Mouse (Mus musculus) limb, embryonic 14.5 days (tissue): ENCODE measurements around the gene Fry. TPM values are rescaled to one million over a fixed set of nuclear protein-coding genes. Genes with fewer than 3 reads are reported as not detected.

Source experiments
- ATAC-seq: fragments of 200-750 bp; cut with Nextera tagmentation; 2 replicates; pipeline ENCODE4 v1.8.0; 2017; ENCODE audit warnings: low read depth, moderate number of reproducible peaks, moderate TSS enrichment; ENCODE audit not compliant: low FRiP score
- DNase-seq: peaks from one replicate; pipeline ENCODE4 v3.0.0-alpha.2; 2015; ENCODE audit warnings: low spot score
- H3K27ac ChIP-seq: fragments of 300-500 bp; sonication (generic); replicated peaks from 2 replicates; pipeline ENCODE4 v1.5.1; 2014; ENCODE audit warnings: low read depth, mild to moderate bottlenecking, low read length, moderate library complexity, mixed read lengths
- H3K27me3 ChIP-seq: fragments of 300-500 bp; sonication (generic); 2 replicates; pipeline ENCODE4 v1.6.1; 2014; ENCODE audit warnings: low read length, mixed read lengths; ENCODE audit not compliant: control insufficient read depth, insufficient read depth
- H3K36me3 ChIP-seq: fragments of 300-500 bp; sonication (generic); 2 replicates; pipeline ENCODE4 v1.6.1; 2014; ENCODE audit warnings: mild to moderate bottlenecking, low read length, moderate library complexity, mixed read lengths; ENCODE audit not compliant: control insufficient read depth, insufficient read depth
- H3K4me1 ChIP-seq: fragments of 300-500 bp; sonication (generic); 2 replicates; pipeline ENCODE4 v1.6.1; 2014; ENCODE audit warnings: antibody characterized with exemption, low read length, mixed read lengths; ENCODE audit not compliant: control insufficient read depth, insufficient read depth
- H3K4me2 ChIP-seq: fragments of 300-500 bp; sonication (generic); replicated peaks from 2 replicates; pipeline ENCODE4 v1.6.1; 2014; ENCODE audit warnings: low read depth, mild to moderate bottlenecking, low read length, moderate library complexity; ENCODE audit not compliant: severe bottlenecking
- H3K4me3 ChIP-seq: fragments of 300-500 bp; sonication (generic); replicated peaks from 2 replicates; pipeline ENCODE4 v1.5.1; 2014; ENCODE audit warnings: low read length
- H3K9ac ChIP-seq: fragments of 300-500 bp; sonication (generic); 2 replicates; pipeline ENCODE4 v1.6.1; 2014; ENCODE audit warnings: mild to moderate bottlenecking, low read depth, low read length, moderate library complexity; ENCODE audit not compliant: severe bottlenecking
- H3K9me3 ChIP-seq: fragments of 300-500 bp; sonication (generic); 2 replicates; pipeline ENCODE4 v1.6.1; 2016; ENCODE audit warnings: low read length; ENCODE audit not compliant: control insufficient read depth
- POLR2A ChIP-seq: fragments of 200-500 bp; IDR thresholded peaks from 2 replicates; pipeline ENCODE4 v1.8.0; 2012; ENCODE audit warnings: inconsistent platforms, mild to moderate bottlenecking, moderate library complexity, borderline replicate concordance; ENCODE audit not compliant: insufficient read depth, insufficient read length; ENCODE audit errors: extremely low read depth
- WGBS: fragments of 180-500 bp; shearing (Covaris S2); extraction: QIAGEN DNeasy Blood & Tissue Kit; methylation state at CpG from one replicate; pipeline ENCODE4 v1.1.7; 2014; 5-methylcytosine and 5-hydroxymethylcytosine counted together
- polyA plus RNA-seq, 2 experiments: library from polyadenylated mRNA; depleted of rRNA in 1 of 2; stranded (reverse) in 1 of 2; unstranded in 1 of 2; fragments of >200 nt; fragmentation: Nextera tagmentation in 1 of 2; extraction: Ambion mirVana in 1 of 2; gene quantifications; 2 replicates each; pipeline versions ENCODE4 v1.2.1 to v1.2.3; 2012 to 2014

Fry gene
- polyA plus RNA-seq, 2 experiments = 10.0 to 13.5 TPM

DNA sequence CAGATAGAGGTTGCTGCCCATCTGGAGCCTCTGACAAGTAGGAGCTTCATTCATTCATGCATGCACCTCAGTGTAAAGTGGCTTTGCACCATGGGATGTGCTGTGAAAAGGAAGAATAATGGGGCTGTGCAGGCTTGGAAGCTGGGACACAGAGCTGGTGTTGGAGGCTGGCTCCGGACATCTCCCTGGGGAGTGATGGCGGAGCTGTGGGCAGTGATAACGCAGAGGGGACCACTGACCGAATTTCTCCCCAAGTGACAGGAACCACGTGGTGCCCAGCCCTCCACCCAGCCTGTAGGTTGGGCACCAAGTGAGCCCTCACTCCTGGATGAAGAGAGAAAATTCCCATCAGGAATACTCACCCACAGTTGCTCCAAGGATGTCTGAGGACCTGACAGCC is 207.0 kb downstream of the Fry start:
- ATAC-seq (no peak), DNase-seq (no peak)
- H3K4me1 ChIP-seq = no peaks in the 10 kb centered on the region
- no peaks in the 10 kb centered on the region for H3K27me3 ChIP-seq
- 72% methylated on average over 5 of the region's 5 CpGs for WGBS
- no peak overlapping the region for H3K4me3 ChIP-seq
- no peaks in the 10 kb centered on the region for H3K9me3 ChIP-seq
- H3K4me2 ChIP-seq = no peak overlapping the region
- no peak overlapping the region for H3K9ac ChIP-seq
- H3K36me3 ChIP-seq = no peaks in the 10 kb centered on the region
- H3K27ac ChIP-seq = no peak overlapping the region
- no peak for TF ChIP-seq POLR2A

DNA sequence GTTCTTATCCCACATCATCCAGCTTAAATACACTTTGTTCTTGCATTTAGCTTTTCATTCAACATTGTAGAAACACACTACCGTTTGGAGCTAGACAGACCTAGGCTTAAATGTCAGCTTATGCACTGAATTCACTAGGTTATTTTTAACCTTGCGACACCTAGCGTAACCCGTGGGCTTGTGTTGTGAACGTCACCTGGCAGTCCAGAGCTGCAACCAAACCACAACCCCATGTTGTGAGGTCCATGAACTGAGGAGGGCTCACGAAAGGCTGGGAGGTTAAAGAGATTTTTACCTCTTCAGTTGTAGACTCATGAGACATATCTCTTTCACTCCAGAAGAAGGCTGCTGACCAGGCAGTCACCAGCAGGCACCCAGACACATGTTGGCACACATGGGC is 210.2 kb downstream of the Fry start:
- H3K9me3 ChIP-seq = no peaks in the 10 kb centered on the region
- ATAC-seq (no peak), DNase-seq (no peak)
- H3K9ac ChIP-seq = no peak overlapping the region
- 86% methylated on average over 6 of the region's 6 CpGs for WGBS
- H3K4me3 ChIP-seq = no peak overlapping the region
- H3K4me1 ChIP-seq = no peaks in the 10 kb centered on the region
- H3K27ac ChIP-seq = no peak overlapping the region
- H3K36me3 ChIP-seq = no peaks in the 10 kb centered on the region
- H3K27me3 ChIP-seq = no peaks in the 10 kb centered on the region
- no peak overlapping the region for H3K4me2 ChIP-seq
- TF ChIP-seq POLR2A = no peak

DNA sequence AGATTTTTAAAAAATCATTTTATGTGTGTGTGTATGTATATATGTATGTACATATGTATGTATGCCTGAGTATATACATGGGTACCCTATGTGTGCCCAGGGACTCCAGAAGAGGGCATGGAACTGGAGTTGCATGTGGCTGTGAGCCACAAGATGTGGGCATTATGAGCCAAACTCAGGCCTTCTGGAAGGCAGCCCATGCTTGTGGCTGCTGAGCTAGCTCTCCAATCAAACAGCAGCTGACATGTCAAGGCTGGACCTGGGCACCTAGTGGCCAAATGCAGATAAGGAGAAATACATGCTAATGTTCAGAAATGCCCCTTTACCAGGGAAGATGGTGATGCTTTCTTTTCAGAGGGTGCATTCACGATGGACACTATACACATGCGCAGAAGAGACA is 213.4 kb downstream of the Fry start:
- H3K9me3 ChIP-seq = no peaks in the 10 kb centered on the region
- 76% methylated on average over 2 of the region's 2 CpGs for WGBS

DNA sequence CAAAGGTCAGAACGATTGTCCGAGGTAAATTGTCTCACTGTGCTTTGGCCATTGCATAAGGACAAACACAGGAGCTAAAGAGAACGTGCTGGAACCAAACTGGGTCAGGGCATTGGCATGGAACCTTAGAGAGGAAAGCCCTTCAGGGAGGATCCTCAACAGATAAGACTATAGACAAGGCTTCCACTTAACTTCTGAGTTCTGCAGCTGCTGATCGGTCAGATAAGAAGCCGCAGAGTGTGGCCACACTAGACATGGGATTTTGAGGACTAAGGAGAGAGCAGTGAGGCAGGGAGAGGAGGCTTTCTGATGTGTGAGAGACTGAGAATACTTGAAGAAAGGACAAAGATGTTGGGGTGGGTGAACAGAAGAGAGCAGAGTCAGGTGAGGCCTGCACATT is 214.4 kb downstream of the Fry start:
- no peak overlapping the region for H3K4me2 ChIP-seq
- no peaks in the 10 kb centered on the region for H3K27me3 ChIP-seq
- ATAC-seq = no peak
- H3K4me1 ChIP-seq = no peaks in the 10 kb centered on the region; the same call in 1 of the 2 replicates
- TF ChIP-seq POLR2A = no peak
- H3K9ac ChIP-seq = no peak overlapping the region
- 88% methylated on average over 5 of the region's 5 CpGs for WGBS
- H3K4me3 ChIP-seq = no peak overlapping the region
- no peaks in the 10 kb centered on the region for H3K9me3 ChIP-seq
- DNase-seq = no peak
- H3K36me3 ChIP-seq = no peaks in the 10 kb centered on the region
- H3K27ac ChIP-seq = no peak overlapping the region

More for the DNA sequence above, 213.4 kb downstream of the Fry start:
- no peak for DNase-seq
- no peak for TF ChIP-seq POLR2A
- no peaks in the 10 kb centered on the region for H3K27me3 ChIP-seq
- H3K4me3 ChIP-seq = no peak overlapping the region
- H3K27ac ChIP-seq = no peak overlapping the region
- H3K4me1 ChIP-seq = no peaks in the 10 kb centered on the region; the same call in 1 of the 2 replicates
- no peak overlapping the region for H3K4me2 ChIP-seq
- ATAC-seq = no peak
- H3K9ac ChIP-seq = no peak overlapping the region
- H3K36me3 ChIP-seq = no peaks in the 10 kb centered on the region

DNA sequence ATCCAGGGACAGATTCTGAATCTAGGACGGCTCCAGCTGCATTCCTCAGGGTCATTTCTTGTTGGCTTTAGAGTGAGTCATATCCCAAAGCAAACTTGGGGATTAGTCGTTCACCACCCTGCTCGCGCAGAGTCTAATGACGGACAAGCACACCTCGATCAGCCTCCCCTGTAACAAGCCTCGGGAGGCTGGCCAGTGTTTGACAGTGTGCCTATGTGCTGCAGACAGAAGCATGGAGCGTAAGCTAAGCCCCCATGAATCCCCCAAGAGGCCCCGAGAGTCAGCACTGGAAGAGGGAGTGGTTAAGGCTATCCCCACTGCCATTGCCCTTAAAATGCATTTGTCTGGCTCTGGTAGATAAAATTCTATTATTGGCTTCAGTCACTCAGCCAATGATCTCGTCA is 214.9 kb downstream of the Fry start:
- H3K4me3 ChIP-seq = no peak overlapping the region
- no peaks in the 10 kb centered on the region; the same call in 1 of the 2 replicates for H3K4me1 ChIP-seq
- no peak overlapping the region for H3K9ac ChIP-seq
- no peak for TF ChIP-seq POLR2A
- no peaks in the 10 kb centered on the region for H3K9me3 ChIP-seq
- ATAC-seq (no peak), DNase-seq (no peak)
- H3K27me3 ChIP-seq = no peaks in the 10 kb centered on the region
- 44% methylated on average over 10 of the region's 10 CpGs for WGBS
- no peaks in the 10 kb centered on the region for H3K36me3 ChIP-seq
- no peak overlapping the region for H3K27ac ChIP-seq
- no peak overlapping the region for H3K4me2 ChIP-seq

DNA sequence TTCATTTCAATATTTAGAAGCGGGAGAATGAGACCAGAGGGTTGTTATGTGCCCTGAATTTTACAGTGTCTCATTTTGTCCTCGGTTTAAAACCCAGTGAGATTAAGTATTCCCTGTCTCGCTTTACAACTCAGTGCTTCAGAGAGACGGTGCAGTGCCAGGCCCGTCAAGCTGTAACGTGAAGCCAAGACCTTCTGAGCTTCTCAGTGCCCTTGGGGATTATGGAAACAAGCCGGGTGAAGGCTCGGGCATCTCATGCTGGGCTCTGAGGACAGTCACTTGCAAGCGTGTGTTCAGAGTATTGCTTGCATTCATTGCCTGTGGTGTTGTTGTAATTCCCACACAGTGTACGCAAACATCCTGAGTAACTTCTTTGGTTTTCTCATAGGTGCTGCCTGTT is 218.0 kb downstream of the Fry start:
- no peak for ATAC-seq
- Histone ChIP-seq H3K4me1 (peaks cover 3% of the 10 kb centered on the region; the same call in 1 of the 2 replicates), H3K27me3 (no peaks in the 10 kb centered on the region), H3K4me3 (no peak overlapping the region), H3K9me3 (no peaks in the 10 kb centered on the region), H3K27ac (no peak overlapping the region), H3K36me3 (no peaks in the 10 kb centered on the region), H3K9ac (no peak overlapping the region), H3K4me2 (no peak overlapping the region)
- 42% methylated on average over 10 of the region's 10 CpGs for WGBS
- no peak for TF ChIP-seq POLR2A
- DNase-seq = no peak
